In genomic region chr8:127706051-127706835, GRCm38 (mm10) we compare ENCODE assay signal across 9 mouse cellular contexts.
DNase-seq lines count a peak whose midpoint lies in the region; ATAC-seq and TF ChIP-seq lines count a peak whose summit lies in the region.
"Had no signal": no experiment of that assay in that cellular context is flagged by ENCODE, and none has a peak within 500 bp of the region (broad histone marks: within the 10 kb centered on the region; RNA-seq: fewer than 3 reads in every experiment).

No protein-coding gene starts in this region.

- H3K4me2 ChIP-seq in hindbrain, embryonic 14.5 days (replicated peaks): no peak overlapping the region
- no peak overlapping the region for H3K4me2 ChIP-seq in limb, embryonic 14.5 days (replicated peaks; ENCODE audit: low read depth, low read length, severe bottlenecking)
- H3K4me2 ChIP-seq: embryonic facial prominence, embryonic 12.5 days had no signal

- H3K9ac ChIP-seq in hindbrain, embryonic 14.5 days: no peak overlapping the region
- H3K9ac ChIP-seq in limb, embryonic 14.5 days (ENCODE audit: low read depth, low read length, severe bottlenecking): no peak overlapping the region
- H3K9ac ChIP-seq: embryonic facial prominence, embryonic 12.5 days had no signal

- peak overlapping the region; percentile 59 for H3K27ac ChIP-seq in hindbrain, embryonic 14.5 days
- no peak overlapping the region for H3K27ac ChIP-seq in limb, embryonic 14.5 days (replicated peaks; ENCODE audit: low read depth, low read length)
- H3K27ac ChIP-seq: embryonic facial prominence, embryonic 12.5 days had no signal

- no peaks in the 10 kb centered on the region for H3K9me3 ChIP-seq in hindbrain, embryonic 14.5 days (ENCODE audit: control insufficient read depth, low read length)
- H3K9me3 ChIP-seq in limb, embryonic 14.5 days (ENCODE audit: control insufficient read depth, low read length): no peaks in the 10 kb centered on the region
- H3K9me3 ChIP-seq: embryonic facial prominence, embryonic 12.5 days had no signal

- TF ChIP-seq POLR2A in limb, embryonic 14.5 days (IDR thresholded peaks at IDR 0.05; ENCODE audit: borderline replicate concordance, extremely low read depth, insufficient read depth, insufficient read length): no peak

- peak; percentile 29 for DNase-seq in gastrocnemius, postnatal 10 days
- no peak for DNase-seq in gastrocnemius, adult 18-20 months (ENCODE audit: low spot score)
- DNase-seq in forelimb bud, embryonic 11.5 days (ENCODE audit: low read depth, low spot score): peak; percentile 21
- DNase-seq in hindbrain, embryonic 14.5 days (ENCODE audit: low spot score): peak; percentile 66
- peak; percentile 43 for DNase-seq in limb, embryonic 14.5 days (ENCODE audit: low spot score)
- DNase-seq in right cerebral cortex, postnatal 36 days (ENCODE audit: low spot score in 2 of 2): peak; percentile 75 to 80
- DNase-seq in adrenal gland, adult 2 months: no peak

- no peaks in the 10 kb centered on the region for H3K27me3 ChIP-seq in hindbrain, embryonic 14.5 days (ENCODE audit: control insufficient read depth, insufficient read depth, low read length)
- H3K27me3 ChIP-seq in limb, embryonic 14.5 days (ENCODE audit: control insufficient read depth, insufficient read depth, low read length): no peaks in the 10 kb centered on the region
- H3K27me3 ChIP-seq: embryonic facial prominence, embryonic 12.5 days had no signal

- no peaks in the 10 kb centered on the region for H3K36me3 ChIP-seq in hindbrain, embryonic 14.5 days (replicated peaks; ENCODE audit: control insufficient read depth, insufficient read depth)
- no peaks in the 10 kb centered on the region for H3K36me3 ChIP-seq in limb, embryonic 14.5 days (ENCODE audit: control insufficient read depth, insufficient read depth, low read length)
- H3K36me3 ChIP-seq: embryonic facial prominence, embryonic 12.5 days had no signal

- WGBS in hindbrain, embryonic 14.5 days: 38% methylated on average over 16 of the region's 16 CpGs
- WGBS in limb, embryonic 14.5 days: 50% methylated on average over 16 of the region's 16 CpGs

- peak; percentile 86; the same call in 1 of the 2 replicates for ATAC-seq in hindbrain, embryonic 14.5 days (ENCODE audit: low FRiP score)
- ATAC-seq in limb, embryonic 14.5 days (ENCODE audit: low FRiP score, low read depth): no peak; the same call in 1 of the 2 replicates
- ATAC-seq in activated CD4-positive, CD25-positive, alpha-beta regulatory T cell, adult 4 months: no peak

- H3K4me1 ChIP-seq in hindbrain, embryonic 14.5 days (replicated peaks; ENCODE audit: control insufficient read depth, insufficient read depth, low read length): peaks cover 11% of the 10 kb centered on the region; the same call in 1 of the 2 replicates
- H3K4me1 ChIP-seq in limb, embryonic 14.5 days (ENCODE audit: control insufficient read depth, insufficient read depth, low read length): peaks cover 6% of the 10 kb centered on the region; the same call in 1 of the 2 replicates
- H3K4me1 ChIP-seq: embryonic facial prominence, embryonic 12.5 days had no signal

- H3K4me3 ChIP-seq in hindbrain, embryonic 14.5 days (replicated peaks; ENCODE audit: low read length): no peak overlapping the region
- no peak overlapping the region for H3K4me3 ChIP-seq in limb, embryonic 14.5 days (replicated peaks; ENCODE audit: low read length)
- H3K4me3 ChIP-seq: embryonic facial prominence, embryonic 12.5 days had no signal

Comparison
In these comparisons a context has a peak if more than half of its experiments do, and no peak if none do; other contexts are left out.
1. DNase-seq: peak in gastrocnemius, postnatal 10 days (single experiment), forelimb bud, embryonic 11.5 days (single experiment), hindbrain, embryonic 14.5 days (single experiment), limb, embryonic 14.5 days (single experiment) and right cerebral cortex, postnatal 36 days (2 of 2); none in gastrocnemius, adult 18-20 months (single experiment) and adrenal gland, adult 2 months (single experiment).